Mouse (Mus musculus) layer of hippocampus, adult 2 months (tissue): ENCODE results near the gene Prpf4b. TPM values are rescaled to one million over a fixed set of nuclear protein-coding genes. Genes with fewer than 3 reads are reported as not detected.
"Not testable (repeated sequence)": the region's sequence is repeated elsewhere in the genome, so short reads cannot be mapped to it uniquely, and the experiment has no call there.

Experiments
- DNase-seq, 2 experiments: peaks; one replicate each; pipeline ENCODE4 v3.0.0; 2022; ENCODE audit warnings: low spot score in 2 of 2
- H3K27ac ChIP-seq: fragments of 200-600 bp; 2 replicates; pipeline ENCODE4 v1.8.1; 2022
- H3K4me3 ChIP-seq: fragments of 200-600 bp; 2 replicates; pipeline ENCODE4 v1.8.1; 2022; ENCODE audit warnings: mild to moderate bottlenecking
- CTCF ChIP-seq: fragments of 200-600 bp; conservative IDR thresholded peaks from 2 replicates; pipeline ENCODE4 v1.8.1; 2022; ENCODE audit warnings: antibody characterized with exemption, mild to moderate bottlenecking, moderate library complexity
- total RNA-seq, 2 experiments: library from RNA; stranded (reverse); gene quantifications; 2 replicates each; pipeline ENCODE4 v1.2.3; 2021

Gene Prpf4b
- total RNA-seq, 2 experiments from 2014 or later: 88.8 to 98.4 TPM

DNA sequence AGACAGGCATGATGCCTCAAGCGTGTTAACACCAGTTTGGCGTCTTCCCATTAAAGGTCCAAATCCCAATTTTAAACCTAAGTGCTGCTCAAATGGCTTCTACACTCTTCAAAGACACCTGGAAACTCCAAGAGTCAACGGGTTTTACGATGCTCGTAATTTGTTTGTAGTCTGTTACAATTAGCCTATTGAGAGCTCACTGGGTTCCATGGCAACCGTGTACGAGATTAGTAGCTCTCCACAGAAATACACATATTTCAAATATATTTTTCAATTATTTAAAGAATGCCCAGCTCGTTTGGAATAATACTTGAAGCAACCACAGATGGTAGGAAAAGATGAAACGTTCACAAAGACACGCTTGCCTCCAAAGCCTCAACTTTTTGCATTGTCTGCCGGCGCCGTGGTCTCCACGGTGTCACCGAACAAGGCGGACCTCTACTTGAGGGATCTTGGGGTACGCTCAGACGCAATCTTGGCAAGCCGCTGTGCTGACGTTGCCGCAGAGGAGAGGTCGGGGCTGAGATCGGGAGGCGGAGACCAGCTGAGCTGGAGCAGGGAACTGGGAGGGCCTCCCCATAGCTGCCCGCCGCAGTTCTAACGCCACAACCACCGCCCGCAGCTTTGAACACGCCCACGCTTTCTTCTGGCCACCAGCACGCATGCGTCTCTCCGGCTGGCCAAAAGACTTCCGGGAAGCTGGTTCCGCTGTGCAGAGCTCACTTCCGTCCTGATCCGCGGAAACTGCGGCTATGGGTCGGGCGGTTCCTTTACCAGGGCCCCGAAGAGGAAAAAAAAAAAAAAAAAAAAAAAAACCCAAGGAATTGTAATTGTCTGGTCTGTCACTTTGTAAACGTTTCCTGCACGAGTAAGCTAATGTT lies 1.1 kb upstream of the Prpf4b start:
- peak overlapping the region; percentile 98 for H3K4me3 ChIP-seq
- no peak for TF ChIP-seq CTCF
- DNase-seq: peak; percentile 95 to 96
- peak overlapping the region; percentile 98 for H3K27ac ChIP-seq

DNA sequence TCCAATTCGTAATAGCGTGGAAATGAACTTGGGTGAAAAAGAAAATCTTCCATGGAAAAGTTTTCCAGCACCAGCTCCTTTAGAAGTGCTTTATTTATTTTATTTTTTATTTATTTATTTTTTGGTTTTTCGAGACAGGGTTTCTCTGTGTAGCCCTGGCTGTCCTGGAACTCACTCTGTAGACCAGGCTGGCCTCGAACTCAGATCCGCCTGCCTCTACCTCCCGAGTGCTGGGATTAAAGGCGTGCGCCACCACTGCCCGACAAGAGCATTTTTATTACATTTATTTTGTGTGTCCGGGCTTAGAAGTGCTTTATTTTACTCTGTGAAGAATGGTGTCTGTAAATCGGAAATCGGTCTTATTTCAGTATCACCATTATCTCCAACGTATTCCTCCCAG lies 366 bp upstream of the Prpf4b start:
- not testable (repeated sequence) for DNase-seq
- H3K27ac ChIP-seq: peak overlapping the region; percentile 98
- H3K4me3 ChIP-seq: peak overlapping the region; percentile 98

DNA sequence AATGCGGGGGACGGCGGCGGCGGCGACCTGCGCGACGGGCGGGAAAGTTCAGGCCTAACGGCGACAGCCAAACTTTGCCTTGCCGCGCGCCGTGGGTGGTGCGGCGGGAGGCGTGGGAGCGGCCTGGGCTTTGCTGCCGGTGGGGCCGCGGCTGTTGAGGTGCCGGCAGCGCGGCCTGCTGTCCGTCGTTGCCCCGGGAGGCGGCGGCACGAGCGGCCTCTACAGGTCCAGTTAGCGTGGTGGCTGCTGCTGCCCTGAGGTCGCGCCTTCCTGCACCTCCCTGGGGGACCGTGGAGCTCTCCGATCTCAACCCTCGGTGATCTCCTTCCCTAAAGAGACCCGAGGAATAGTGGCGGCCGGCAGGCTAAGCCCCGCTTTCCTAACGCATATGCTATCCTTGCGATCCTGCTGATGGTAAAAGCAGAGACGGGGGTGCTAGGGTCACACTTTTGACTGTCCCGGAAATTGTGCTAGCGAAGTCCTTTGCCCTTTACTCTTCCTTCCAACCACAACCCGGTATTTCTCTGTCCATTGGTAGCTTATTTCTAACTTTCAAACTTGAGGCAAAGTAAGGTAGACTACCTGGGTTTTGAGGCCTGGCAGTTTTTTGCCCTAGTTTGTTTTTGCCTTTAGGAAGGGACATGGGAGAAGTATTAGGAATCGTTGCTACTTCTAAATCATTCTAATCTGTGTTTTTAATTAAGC lies 791 bp downstream of the Prpf4b start:
- no peak for DNase-seq
- Histone ChIP-seq H3K4me3 (peak overlapping the region; percentile 98), H3K27ac (peak overlapping the region; percentile 98)
- peak; percentile 65 for TF ChIP-seq CTCF

DNA sequence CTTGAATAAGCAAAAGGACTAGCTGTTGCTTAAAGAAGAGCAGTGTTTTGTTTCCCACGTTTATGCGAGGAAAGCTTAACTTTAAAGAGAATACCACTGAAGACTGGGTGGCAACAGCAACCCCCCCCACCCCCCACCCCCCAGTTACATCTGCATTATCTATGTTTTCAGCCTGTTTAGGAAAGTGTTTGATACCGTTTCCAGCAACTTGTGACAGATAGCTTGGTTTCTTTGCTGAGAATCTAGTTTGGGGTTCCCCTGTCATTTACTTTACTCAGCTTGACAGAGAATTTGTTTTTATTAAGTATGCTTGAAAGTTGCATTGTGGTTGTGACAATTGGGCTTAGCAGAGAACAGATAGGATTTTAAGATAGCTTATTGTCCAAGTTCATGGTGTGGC lies 1.4 kb downstream of the Prpf4b start:
- H3K27ac ChIP-seq: peak overlapping the region; percentile 98; the same call in 1 of the 2 replicates
- TF ChIP-seq CTCF: no peak

DNA sequence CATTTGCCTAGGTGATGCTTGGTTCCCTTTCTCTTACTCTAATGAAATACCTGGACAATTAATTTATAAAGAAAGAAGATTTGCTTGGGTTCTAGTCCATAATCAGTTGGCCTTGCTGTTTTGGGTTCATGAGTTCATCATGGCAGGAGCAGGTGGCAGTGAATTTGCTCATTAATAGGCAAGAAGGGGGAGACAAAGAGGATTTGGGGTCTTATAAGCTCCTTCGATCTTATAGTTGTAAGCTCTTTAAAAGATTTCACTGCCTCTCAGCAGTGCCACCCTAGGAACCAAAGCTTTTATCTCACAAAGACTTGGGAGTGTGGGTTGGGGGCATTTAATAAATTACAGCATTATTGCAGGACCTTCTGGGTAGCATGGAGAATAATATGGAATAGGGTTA lies 17.8 kb downstream of the Prpf4b start:
- no peak for DNase-seq
- no peak overlapping the region for H3K27ac ChIP-seq
- TF ChIP-seq CTCF: no peak
- no peak overlapping the region for H3K4me3 ChIP-seq

More for the DNA sequence above, 1.4 kb downstream of the Prpf4b start:
- DNase-seq: no peak
- peak overlapping the region; percentile 98 for H3K4me3 ChIP-seq

DNA sequence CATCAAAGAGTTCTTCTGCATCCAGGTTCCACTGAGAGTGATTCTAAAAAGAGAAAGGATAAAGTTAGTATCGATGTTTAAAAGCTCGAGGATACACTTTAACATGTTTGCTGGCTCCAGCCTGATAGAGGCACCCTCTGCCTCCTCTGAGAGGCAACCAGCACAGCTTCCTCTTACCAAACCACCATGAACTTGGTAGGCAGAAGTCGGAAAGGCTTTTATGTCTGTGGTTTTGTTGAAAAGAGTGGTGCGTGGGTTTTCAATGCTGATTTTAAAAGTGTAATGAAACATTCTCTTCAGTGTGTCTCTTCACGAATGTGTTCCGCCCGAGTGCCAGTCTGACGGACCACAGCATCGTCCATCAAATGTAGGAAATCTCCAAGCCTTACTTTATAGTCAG lies 39.5 kb downstream of the Prpf4b start:
- no peak for TF ChIP-seq CTCF
- H3K27ac ChIP-seq: no peak overlapping the region
- DNase-seq: no peak
- H3K4me3 ChIP-seq: no peak overlapping the region

DNA sequence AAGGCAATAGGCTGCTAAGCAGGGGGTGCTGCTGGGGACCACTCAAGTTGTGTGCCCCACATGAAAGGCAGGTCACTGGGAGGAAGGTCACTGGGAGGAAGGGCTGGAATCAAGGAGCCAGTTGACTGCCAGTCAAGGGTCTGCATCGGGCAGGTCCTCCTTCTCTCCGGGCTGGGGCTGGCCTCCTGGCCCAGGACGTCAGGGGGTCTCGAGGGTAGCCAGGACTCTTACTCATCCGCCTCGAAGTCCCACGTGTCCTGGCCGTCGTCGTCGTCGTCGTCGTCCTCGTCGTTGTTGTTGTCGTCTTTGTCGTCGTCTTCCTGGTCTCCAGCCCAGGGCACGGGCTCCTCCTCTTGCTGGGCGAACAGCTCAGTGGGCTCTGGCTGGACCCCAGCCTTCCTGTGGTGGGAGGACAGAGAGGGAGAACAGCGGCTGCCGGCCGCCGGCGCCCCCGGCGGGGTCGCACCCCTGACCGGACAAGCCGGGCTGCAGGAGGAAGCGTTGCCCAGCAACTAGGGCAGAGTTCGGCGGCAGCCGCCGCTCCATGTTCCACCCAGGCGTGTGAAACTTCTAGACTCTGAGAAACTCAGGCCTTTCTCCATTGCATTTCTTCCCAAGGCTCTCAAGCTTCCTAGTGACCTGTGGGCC lies 41.5 kb downstream of the Prpf4b start:
- TF ChIP-seq CTCF: no peak
- H3K27ac ChIP-seq: no peak overlapping the region
- peak overlapping the region; percentile 23 for H3K4me3 ChIP-seq
- no peak for DNase-seq

DNA sequence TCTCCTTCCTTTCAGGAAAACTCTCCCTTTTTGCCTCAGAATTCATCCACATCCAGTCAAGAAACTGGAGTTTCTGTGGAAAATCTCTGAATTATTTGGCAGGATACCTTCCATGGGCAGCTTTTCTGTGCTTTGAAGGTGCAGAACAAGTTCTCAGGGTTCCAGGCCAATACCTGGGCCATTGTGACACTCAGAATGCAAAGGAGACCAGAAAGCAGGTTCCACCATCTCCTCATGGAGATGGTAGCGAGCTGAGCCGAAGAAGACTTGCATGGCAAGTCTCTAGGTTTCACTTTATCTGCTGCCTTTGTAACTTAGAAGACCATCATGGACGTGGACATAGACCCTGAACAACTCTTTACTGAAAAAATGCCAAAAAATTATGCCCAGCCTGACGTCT lies 49.1 kb downstream of the Prpf4b start, which contains the start of the genes Fam217a and 4933417A18Rik:
Fam217a (minus strand) TSS at position 101 of the 400 bp plus-strand sequence.
4933417A18Rik (plus strand) TSS at position 200 of the 400 bp plus-strand sequence.
- Histone ChIP-seq H3K27ac (no peak within 1 kb of the TSS), H3K4me3 (no peak within 1 kb of the TSS)
- no peak for TF ChIP-seq CTCF
- DNase-seq: no peak

DNA sequence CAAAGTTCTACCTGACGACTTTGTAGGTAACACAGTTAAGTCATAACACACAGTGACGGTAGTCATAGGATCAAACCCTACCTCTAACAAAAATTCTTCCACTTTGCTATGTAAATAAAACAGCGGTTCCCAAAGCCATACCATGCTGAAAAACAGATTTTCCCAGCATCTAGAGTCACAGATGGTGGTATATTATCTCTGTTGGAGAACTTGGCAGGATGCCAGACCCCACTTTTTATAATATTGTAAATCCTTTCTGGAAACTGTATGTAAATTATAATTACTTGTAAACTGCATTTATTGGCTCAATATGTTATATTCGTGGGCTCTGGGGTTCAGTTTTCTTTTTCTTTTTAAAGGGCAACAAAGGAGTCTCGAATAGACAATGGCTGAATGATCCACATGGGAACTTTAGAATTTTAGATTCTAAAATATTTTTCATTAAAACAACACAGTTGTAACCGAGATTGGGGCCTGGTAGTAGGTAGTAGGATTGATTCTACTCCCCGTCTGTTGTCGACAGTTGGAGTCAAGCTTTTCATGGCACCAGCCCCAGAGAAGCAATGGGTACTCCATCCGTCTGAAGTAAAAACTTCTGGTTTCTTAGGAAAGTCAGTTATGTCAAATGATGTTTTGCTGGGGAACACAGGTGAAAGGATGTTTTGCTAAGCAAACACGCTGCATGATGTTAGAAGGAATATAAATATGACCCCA lies 60.0 kb downstream of the Prpf4b start:
- H3K27ac ChIP-seq: no peak overlapping the region
- no peak for TF ChIP-seq CTCF
- no peak overlapping the region for H3K4me3 ChIP-seq
- DNase-seq: peak; percentile 22 to 27

DNA sequence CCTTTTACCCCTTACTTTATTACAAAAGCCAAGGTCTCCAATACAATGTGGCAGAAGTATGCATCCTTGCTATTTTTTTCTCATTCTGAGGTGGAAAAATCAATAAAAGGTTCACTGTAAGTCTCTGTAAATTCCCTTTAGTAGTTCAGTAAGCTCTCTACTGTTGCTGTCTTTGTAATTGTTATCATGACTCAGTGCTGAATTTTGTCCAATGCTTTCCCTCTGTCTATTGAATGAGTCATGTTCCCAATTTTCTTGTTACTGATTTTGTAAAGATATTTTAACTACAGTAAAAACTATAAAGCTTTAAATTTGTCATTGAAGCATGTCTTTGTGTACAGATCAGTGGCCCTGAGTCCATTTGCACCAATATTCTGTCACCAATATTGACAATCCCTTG lies 67.3 kb downstream of the Prpf4b start:
- DNase-seq: no peak
- no peak for TF ChIP-seq CTCF
- Histone ChIP-seq H3K4me3 (no peak overlapping the region), H3K27ac (no peak overlapping the region)

DNA sequence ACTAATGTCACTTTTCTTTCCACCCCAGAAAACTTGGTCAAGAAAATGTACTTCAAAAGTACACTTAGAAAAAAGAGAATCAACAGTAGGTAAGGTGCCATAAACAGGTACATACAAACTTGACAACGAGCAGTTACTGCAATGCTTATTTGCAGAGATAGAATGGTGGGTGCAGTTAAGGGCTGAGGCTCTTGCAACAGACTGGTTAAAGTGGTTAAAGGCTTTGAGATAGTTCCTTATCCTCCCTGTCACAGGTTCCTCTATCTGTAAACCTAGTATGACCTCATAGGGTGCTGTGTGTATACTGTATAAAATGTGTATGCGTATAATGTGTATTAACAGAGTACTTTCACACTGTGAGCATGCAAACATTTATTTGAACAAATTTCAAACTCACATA lies 76.3 kb downstream of the Prpf4b start:
- H3K4me3 ChIP-seq, DNase-seq, H3K27ac ChIP-seq: not testable (repeated sequence)

Other genes with a start within 250 kb of the Prpf4b start
- 10 to 100 TPM; 11.8 to 18.4 TPM for gene Pxdc1, start 221.8 kb upstream of the Prpf4b start, total RNA-seq
- gene Fam50b, start 140.5 kb upstream of the Prpf4b start, total RNA-seq: not detected
- under 1 TPM; 0.51 to 0.54 TPM for gene Fam217a, start 49.0 kb downstream of the Prpf4b start, total RNA-seq
- not detected for gene 4933417A18Rik, start 49.1 kb downstream of the Prpf4b start, total RNA-seq
- under 1 TPM; 0.44 to 0.56 TPM for gene Eci3, start 88.5 kb downstream of the Prpf4b start, total RNA-seq
- gene Eci2, start 151.8 kb downstream of the Prpf4b start, total RNA-seq: 10 to 100 TPM; 46.8 to 51.7 TPM